Mouse (Mus musculus): ENCODE data around the gene Tfec. TPM values are rescaled to one million over a fixed set of nuclear protein-coding genes. Genes with fewer than 3 reads are reported as not detected.

Tfec gene
- under 1 TPM; 0.44 to 0.75 TPM for total RNA-seq (2021)

DNA sequence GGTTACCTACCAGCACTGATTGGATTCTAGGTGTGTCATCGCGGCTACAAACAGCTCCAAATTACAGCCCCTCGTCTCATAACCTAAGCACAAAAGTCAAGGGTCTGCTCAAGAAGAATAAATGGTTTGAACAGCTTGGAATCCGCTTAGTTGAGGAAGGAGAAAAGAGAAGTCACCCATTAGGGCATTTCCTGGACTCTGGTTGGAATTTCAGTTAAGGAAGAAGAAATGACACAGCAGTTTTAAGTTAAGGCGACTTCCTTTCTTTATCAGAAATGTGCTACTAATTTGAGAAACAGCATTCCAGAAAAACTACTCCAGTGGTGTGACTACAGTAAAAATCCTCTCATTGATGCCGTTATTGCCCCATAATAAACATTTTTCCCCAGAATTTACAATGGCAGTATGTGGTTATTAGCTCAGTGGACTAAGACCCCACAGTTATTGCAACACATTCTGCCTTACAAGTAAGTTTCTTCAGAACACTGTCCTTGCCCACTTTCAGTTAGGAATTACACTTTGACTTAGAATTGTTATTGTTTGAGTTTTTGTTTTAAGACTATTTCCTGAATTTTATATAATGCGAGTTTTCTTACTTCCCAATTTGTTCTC, at the start of gene Tfec:
Tfec (minus strand) TSS at position 191 of the 612 bp plus-strand sequence.
- no peak for DNase-seq (ENCODE audit: low spot score)
- intact Hi-C loops (cut with DNase I), result no loop called here

GRCm38 (mm10) chr6:16947837-16948236, 49.6 kb upstream of the Tfec start:
- intact Hi-C loops (cut with DNase I), result no loop called here
- DNase-seq (ENCODE audit: low spot score), result no peak

GRCm38 (mm10) chr6:16943513-16943912, 45.3 kb upstream of the Tfec start:
- intact Hi-C loops (cut with DNase I), result no loop called here
- DNase-seq (ENCODE audit: low spot score), result no peak

DNA sequence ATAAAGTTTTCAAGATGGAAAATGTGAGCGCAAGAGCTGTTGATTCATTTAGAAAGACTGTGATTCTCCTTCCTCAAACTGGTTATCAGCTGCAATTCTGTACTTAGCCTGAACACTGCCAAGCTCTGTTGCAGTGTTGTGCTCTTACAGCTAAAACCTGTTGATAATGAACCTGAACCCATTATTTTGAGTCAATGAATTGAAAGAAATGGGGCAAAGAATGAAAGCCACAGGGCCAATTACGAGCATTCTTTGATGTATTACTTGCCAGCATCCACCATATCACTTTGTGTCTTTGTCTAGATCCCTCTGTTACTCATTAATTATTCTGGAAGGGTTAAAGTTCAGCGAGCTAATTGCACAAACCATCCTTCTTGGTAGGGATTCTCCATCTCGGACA, 44.2 kb upstream of the Tfec start:
- intact Hi-C loops (cut with DNase I), result no loop called here

GRCm38 (mm10) chr6:16931059-16931458, 32.8 kb upstream of the Tfec start:
- intact Hi-C loops (cut with DNase I), result no loop called here
- no peak for DNase-seq (ENCODE audit: low spot score)

More for the DNA sequence above, 44.2 kb upstream of the Tfec start:
- no peak for DNase-seq (ENCODE audit: low spot score)

- DNase-seq (ENCODE audit: low spot score), result no peak
- intact Hi-C loops (cut with DNase I), result no loop called here
Measured at GRCm38 (mm10) chr6:16920111-16920656, 21.9 kb upstream of the Tfec start.

GRCm38 (mm10) chr6:16891819-16892218, 6.4 kb downstream of the Tfec start:
- intact Hi-C loops (cut with DNase I), result no loop called here
- no peak for DNase-seq (ENCODE audit: low spot score)

DNA sequence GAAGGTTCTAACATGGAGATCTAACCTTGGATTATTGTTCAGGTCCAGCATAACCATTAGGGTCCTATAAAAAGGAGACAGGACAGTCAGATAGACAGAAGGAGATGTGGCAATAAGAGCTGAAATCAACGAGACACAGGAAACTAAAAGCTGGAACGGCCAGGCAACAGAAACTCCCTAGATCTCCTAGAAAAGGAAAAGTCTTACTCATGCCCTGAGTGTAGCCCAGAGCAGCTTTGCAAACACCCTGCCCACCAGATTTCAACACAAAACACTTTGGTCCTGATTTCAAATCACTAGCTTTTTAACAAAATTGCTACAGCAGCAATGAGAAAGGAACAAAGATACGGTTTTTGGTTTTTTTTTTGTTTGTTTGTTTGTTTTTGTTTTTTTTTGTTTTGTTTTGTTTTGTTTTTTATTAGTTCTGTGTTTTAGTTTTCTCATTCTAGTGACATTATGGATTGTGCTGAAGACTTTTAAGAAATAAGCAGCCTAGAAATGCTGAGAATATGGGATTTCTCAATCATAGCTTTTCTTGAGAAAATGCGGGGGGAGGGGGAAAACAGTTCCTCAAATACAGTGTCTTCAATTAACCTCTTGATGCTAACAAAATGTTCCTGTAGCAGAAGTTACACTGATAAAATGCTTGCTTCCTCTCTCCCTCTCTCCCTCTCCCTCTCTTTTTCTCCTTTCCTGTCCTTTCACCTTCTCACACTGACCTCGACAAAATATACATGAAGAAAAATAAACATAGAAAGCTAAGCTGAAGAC, 14.5 kb downstream of the Tfec start:
- DNase-seq (ENCODE audit: low spot score), result no peak
- intact Hi-C loops (cut with DNase I), result no loop called here

GRCm38 (mm10) chr6:16874021-16874542, 24.2 kb downstream of the Tfec start:
- DNase-seq (ENCODE audit: low spot score), result no peak
- intact Hi-C loops (cut with DNase I), result no loop called here

DNA sequence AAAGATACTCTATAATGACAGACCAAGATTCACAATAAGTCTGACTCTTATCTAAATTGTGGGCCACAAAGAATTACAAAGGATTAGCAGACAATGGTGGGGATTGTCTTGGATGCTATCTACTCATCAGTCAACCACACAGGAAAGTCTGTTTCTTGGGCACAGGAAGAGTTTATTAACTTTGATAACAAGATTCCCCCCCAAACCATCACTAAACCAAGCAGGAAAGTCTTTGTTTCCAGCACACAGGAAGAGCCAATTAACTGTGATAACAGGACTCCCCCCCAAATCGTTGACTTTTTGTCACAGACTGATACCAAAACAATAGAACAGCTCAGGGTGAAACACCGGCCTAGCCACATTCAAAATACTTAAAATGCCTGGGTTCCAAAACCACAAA, 28.2 kb downstream of the Tfec start:
- DNase-seq (ENCODE audit: low spot score), result no peak

GRCm38 (mm10) chr6:16868314-16868713, 29.9 kb downstream of the Tfec start:
- intact Hi-C loops (cut with DNase I), result no loop called here
- DNase-seq (ENCODE audit: low spot score), result no peak

More for the DNA sequence above, 28.2 kb downstream of the Tfec start:
- intact Hi-C loops (cut with DNase I), result no loop called here

GRCm38 (mm10) chr6:16862753-16863508, 35.3 kb downstream of the Tfec start:
- DNase-seq (ENCODE audit: low spot score), result no peak
- intact Hi-C loops (cut with DNase I), result no loop called here

GRCm38 (mm10) chr6:16862050-16862449, 36.2 kb downstream of the Tfec start:
- intact Hi-C loops (cut with DNase I), result no loop called here
- DNase-seq (ENCODE audit: low spot score), result no peak

DNA sequence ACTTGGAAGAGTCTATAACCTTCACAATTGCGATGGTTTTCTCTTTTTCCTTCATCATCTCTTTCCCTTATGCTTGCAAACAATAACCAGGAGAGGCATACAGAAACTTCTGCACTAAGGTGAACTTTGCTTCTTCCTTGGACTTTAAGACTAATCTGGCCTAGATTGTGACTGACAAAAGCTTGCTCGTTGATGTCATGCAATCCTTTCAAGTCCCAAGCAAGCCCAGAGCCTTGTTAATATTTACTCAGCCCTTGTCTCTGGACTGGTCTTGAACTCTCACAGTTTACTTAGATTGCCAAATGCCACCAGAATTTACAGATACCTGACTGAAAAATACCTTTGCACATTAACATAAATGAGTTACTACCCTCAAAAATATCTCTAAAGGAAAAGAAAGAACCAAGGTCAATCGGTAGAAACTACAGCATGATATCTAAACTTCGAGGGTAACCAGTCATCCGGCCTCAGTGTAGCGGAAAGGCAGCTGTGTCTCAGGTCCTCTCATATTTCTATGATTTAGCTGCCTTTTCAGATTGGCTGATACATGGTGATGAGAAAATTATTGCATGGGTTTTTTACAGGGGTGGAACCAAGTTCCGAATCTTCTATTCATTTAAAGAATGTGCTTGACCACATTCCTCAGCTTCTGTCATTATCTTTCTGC, 42.2 kb downstream of the Tfec start:
- no peak for DNase-seq (ENCODE audit: low spot score)
- intact Hi-C loops (cut with DNase I), result no loop called here

GRCm38 (mm10) chr6:16854977-16855376, 43.3 kb downstream of the Tfec start:
- intact Hi-C loops (cut with DNase I), result no loop called here
- DNase-seq (ENCODE audit: low spot score), result no peak

GRCm38 (mm10) chr6:16846521-16846920, 51.7 kb downstream of the Tfec start:
- intact Hi-C loops (cut with DNase I), result no loop called here
- no peak for DNase-seq (ENCODE audit: low spot score)

- DNase-seq (ENCODE audit: low spot score), result no peak
- intact Hi-C loops (cut with DNase I), result no loop called here
Measured at GRCm38 (mm10) chr6:16835631-16836030, 62.6 kb downstream of the Tfec start.

DNA sequence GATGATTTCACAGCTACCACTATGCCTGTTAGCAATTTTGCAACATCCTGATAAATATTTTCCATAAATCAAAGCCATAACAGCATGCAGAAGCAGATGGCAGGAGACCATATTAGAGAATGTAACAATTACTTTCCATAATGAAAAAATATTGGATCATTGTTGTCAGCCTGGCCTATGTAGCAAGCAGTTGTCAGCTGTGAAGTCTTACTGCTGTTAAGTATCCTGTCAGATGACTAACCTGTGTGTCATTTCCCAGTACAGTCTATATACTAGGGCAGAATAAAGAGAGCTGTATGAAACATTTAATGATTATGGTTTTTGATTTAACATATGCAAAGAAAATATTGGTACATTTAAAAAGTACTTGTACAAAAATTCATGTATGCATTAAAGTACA, 69.9 kb downstream of the Tfec start:
- no peak for DNase-seq (ENCODE audit: low spot score)
- intact Hi-C loops (cut with DNase I), result no loop called here

DNA sequence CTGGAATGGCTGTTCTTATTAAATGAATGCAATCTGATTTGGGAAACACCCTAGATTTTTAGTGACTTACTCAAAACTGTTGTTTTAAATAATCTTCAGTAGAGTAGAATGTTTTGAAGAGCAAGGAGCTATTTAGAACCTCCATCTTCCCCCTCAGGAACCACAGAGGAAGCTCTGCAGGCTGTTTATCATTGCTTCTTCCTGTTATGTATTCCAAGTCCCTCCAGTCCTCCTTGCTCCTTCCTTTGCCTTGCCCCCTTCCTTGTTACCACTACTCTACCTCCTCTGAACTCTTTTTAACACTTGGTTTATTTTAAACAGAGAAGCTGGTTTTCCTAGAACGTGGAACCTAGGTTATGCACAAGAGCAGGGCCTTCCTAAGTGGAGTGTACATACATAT, 76.3 kb downstream of the Tfec start:
- intact Hi-C loops (cut with DNase I), result no loop called here
- DNase-seq (ENCODE audit: low spot score), result no peak

DNA sequence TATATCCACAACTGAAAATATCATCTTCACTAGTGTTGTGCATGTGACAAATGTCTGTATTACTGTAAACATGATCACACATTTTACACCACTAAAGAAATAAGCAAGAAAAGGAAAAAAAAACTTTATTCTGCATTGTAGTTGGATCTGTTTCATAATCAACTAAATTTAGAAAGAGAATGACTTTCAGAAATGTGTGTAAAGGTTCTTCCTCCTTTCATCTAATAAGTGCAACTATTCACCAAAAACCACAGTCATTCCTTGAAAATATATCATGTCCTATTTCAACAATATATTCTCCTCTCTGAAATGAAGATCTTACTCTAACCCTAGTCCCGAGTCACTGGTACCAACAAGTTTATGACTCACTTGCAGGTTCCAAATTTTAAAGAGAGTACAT, 91.9 kb downstream of the Tfec start:
- DNase-seq (ENCODE audit: low spot score), result no peak
- intact Hi-C loops (cut with DNase I), result no loop called here

All from heart, postnatal 25 days (tissue).